Mouse (Mus musculus) midbrain, embryonic 14.5 days (tissue): ENCODE results near the gene Ptpn1. TPM values are rescaled to one million over a fixed set of nuclear protein-coding genes. Genes with fewer than 3 reads are reported as not detected.
A peak's percentile ranks its signal among the peaks of the same experiment; 100 is the strongest.

ENCODE experiments used
- ATAC-seq: fragments of 200-750 bp; cut with Nextera tagmentation; 2 replicates; pipeline ENCODE4 v1.8.0; 2017; ENCODE audit warnings: moderate number of reproducible peaks, moderate library complexity; ENCODE audit not compliant: low FRiP score, low TSS enrichment
- DNase-seq: peaks from one replicate; pipeline ENCODE4 v3.0.0-alpha.2; 2015
- H3K27ac ChIP-seq: fragments of 300-500 bp; sonication (generic); replicated peaks from 2 replicates; pipeline ENCODE4 v1.5.1; 2014; ENCODE audit warnings: mild to moderate bottlenecking, low read depth, low read length, moderate library complexity
- H3K27me3 ChIP-seq: fragments of 300-500 bp; sonication (generic); 2 replicates; pipeline ENCODE4 v1.6.1; 2014; ENCODE audit warnings: low read length, control low read depth, mixed read lengths; ENCODE audit not compliant: control insufficient read depth, insufficient read depth
- H3K36me3 ChIP-seq: fragments of 300-500 bp; sonication (generic); 2 replicates; pipeline ENCODE4 v1.6.1; 2014; ENCODE audit warnings: low read length, control low read depth; ENCODE audit not compliant: control insufficient read depth, insufficient read depth
- H3K4me1 ChIP-seq: fragments of 300-500 bp; sonication (generic); 2 replicates; pipeline ENCODE4 v1.6.1; 2014; ENCODE audit warnings: mild to moderate bottlenecking, antibody characterized with exemption, low read length, control low read depth; ENCODE audit not compliant: control insufficient read depth, insufficient read depth
- H3K4me2 ChIP-seq: fragments of 300-500 bp; sonication (generic); 2 replicates; pipeline ENCODE4 v1.6.1; 2014; ENCODE audit warnings: mild to moderate bottlenecking, low read length, moderate library complexity
- H3K4me3 ChIP-seq: fragments of 300-500 bp; sonication (generic); replicated peaks from 2 replicates; pipeline ENCODE4 v1.5.1; 2014; ENCODE audit warnings: low read depth, low read length
- H3K9ac ChIP-seq: fragments of 300-500 bp; sonication (generic); replicated peaks from 2 replicates; pipeline ENCODE4 v1.6.1; 2014; ENCODE audit warnings: mild to moderate bottlenecking, low read length, moderate library complexity
- H3K9me3 ChIP-seq: fragments of 300-500 bp; sonication (generic); 2 replicates; pipeline ENCODE4 v1.6.1; 2016; ENCODE audit warnings: low read length, control low read depth, mixed read lengths; ENCODE audit not compliant: control insufficient read depth
- WGBS: fragments of 180-500 bp; shearing (Covaris S2); extraction: QIAGEN DNeasy Blood & Tissue Kit; methylation state at CpG from one replicate; pipeline ENCODE4 v1.1.7; 2014; 5-methylcytosine and 5-hydroxymethylcytosine counted together
- polyA plus RNA-seq: library from polyadenylated mRNA; unstranded; fragments of >200 nt; fragmentation: Nextera tagmentation; extraction: Ambion mirVana; gene quantifications from 2 replicates; pipeline ENCODE4 v1.2.1, GENCODE M21; 2014

Gene Ptpn1
- polyA plus RNA-seq, 1 experiment from 2014 or later: 81.9 TPM

DNA sequence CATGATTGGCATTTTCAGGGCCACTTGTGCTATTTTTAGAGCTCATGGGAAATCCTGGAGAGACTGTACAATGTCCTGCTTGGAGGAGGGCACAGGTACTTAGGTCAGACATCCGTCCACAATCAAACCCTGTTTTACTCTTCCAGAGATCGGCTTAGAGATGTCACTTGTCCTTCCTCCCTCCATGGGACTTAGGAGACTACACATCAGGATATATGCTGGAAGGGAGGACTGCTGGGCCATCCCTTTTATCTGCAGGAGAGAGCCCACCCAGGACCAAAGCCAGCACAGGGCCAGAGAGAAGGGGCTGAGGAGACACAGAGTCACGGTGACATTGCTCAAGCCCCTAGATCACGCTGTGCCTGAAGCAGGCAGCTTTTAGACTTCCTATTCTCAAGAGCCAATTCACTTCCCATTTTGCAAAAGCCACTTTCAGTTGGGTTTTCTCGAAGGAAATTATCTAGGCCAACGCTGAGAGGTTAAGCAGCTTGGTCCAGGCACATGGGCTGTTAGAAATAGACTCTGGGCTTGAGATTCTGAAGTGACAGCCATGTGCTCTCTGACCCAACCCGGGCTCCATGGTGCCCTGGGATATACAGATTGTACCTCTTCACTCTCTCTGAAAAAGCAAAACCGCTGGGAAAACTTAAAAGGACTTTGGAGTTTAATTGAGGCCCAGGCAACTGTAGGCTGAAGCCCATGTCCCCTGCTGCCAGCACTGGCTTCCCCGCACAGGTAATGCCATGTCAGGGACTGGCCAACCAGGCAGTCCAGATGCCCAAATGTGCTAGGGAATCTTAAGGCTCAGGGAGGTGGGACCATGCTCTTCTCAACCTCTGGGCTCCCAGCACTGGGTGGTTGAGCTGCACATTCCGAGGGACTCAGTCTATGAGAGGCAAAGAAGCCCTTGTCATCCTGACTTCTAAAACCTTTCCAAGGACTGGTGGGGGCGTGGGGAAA, 5.7 kb upstream of the Ptpn1 start:
- WGBS: 84% methylated on average over 11 of the region's 11 CpGs
- ATAC-seq (no peak), DNase-seq (no peak)
- Histone ChIP-seq H3K4me3 (no peak overlapping the region), H3K4me1 (peaks cover 7% of the 10 kb centered on the region; the same call in 1 of the 2 replicates), H3K4me2 (no peak overlapping the region), H3K27me3 (no peaks in the 10 kb centered on the region), H3K27ac (no peak overlapping the region), H3K9ac (no peak overlapping the region), H3K36me3 (no peaks in the 10 kb centered on the region), H3K9me3 (no peaks in the 10 kb centered on the region)

DNA sequence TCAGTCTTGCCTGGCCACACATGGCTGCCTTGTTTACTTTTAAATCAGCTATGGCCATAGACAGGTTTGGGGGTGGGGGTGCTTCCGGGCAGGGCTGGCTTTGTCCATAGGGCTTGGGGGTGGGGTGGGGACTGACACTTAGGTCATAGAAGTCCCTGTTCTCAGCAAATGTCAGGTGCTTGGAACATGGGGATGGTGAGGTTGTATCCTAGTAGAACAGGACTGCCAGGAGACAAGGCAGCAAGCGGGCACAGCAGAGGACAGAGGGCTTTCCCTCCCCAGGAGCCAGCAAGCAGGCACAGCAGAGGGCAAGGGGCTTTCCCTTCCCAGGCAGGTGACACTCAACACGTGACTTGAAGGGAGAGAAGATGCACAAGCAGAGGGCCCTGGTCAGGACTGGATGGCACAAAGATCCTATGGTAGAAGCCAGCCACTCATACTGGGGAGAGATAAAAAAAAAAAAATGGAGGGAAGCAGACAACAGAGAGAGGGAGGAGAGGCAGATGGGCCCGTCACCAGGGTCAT, 3.8 kb upstream of the Ptpn1 start:
- H3K27ac ChIP-seq: no peak overlapping the region
- no peak overlapping the region for H3K4me3 ChIP-seq
- no peak overlapping the region for H3K4me2 ChIP-seq
- H3K4me1 ChIP-seq: peaks cover 9% of the 10 kb centered on the region; the same call in 1 of the 2 replicates
- no peak for ATAC-seq
- no peaks in the 10 kb centered on the region for H3K36me3 ChIP-seq
- no peak for DNase-seq
- no peaks in the 10 kb centered on the region for H3K27me3 ChIP-seq
- no peak overlapping the region for H3K9ac ChIP-seq
- no peaks in the 10 kb centered on the region for H3K9me3 ChIP-seq
- 72% methylated on average over 4 of the region's 4 CpGs for WGBS

DNA sequence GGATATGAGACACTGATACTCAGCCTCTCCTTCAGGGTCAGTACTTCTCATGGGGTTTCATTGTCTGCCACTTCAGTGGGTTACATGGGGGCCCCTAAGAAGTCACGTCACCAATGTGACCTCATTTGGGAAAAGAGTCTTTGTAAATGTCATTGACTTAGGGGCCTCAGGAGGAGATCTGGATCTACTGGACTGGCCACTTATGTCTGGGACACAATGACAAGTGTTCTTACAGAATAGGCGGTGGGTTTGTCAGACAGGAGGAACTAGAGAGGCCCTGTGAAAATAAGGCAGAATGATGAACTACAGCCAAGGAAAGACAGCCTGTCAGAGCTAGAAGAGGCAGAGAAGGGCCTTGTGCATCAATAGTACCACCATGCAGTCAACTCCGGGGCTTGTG, 2.9 kb upstream of the Ptpn1 start:
- Histone ChIP-seq H3K9me3 (no peaks in the 10 kb centered on the region), H3K4me1 (peaks cover 16% of the 10 kb centered on the region), H3K36me3 (no peaks in the 10 kb centered on the region), H3K4me3 (no peak overlapping the region), H3K4me2 (no peak overlapping the region), H3K27ac (no peak overlapping the region), H3K27me3 (no peaks in the 10 kb centered on the region), H3K9ac (no peak overlapping the region)
- ATAC-seq (no peak), DNase-seq (no peak)
- 86% methylated on average over 3 of the region's 3 CpGs for WGBS

DNA sequence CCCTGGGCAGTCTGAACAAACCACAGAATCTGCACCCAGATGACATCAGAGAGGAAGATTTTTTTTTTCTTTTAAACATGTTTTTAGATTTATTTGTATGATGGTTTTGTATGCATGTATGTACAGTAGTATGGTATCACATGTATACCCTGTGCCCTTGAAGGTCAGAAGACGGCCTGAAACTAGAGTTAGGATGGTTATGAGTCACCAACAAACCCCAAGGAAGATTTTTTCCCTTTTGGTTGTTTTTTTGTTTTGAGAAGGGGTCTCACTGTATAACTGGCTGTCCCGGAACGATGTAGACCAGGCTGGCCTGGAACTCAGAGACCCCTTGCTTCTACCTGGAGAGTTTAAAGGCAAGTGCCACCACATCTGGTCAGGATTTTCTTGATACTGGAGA, 882 bp upstream of the Ptpn1 start:
- Histone ChIP-seq H3K4me2 (no peak overlapping the region), H3K36me3 (no peaks in the 10 kb centered on the region)

DNA sequence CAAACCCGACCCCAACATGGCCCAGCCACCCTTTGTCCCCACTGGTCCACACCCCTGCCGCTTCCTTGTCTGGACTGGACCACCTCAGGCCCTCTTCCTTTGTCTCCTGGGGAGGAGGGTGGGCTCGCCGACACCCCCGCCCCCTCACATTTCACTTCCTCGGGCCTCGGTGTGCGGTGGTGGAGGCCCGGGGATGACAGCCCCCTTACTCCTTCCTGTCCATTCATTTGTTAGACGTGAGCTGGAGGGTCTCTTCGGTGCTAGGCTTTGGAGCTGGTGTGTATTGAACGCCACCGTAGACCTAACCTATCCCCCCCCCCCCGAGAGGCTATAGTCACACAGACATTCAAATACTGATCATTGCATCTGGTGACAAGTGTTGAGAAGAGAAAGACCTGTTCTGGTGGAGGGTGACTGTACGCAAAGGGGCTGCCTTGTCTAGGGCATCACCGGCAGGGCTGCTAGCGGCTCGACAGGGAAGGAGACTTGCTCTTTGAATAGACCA, 922 bp downstream of the Ptpn1 start:
- Histone ChIP-seq H3K36me3 (no peaks in the 10 kb centered on the region), H3K4me1 (peaks cover 29% of the 10 kb centered on the region), H3K4me2 (peak overlapping the region; percentile 59), H3K27ac (peak overlapping the region; percentile 82), H3K9me3 (no peaks in the 10 kb centered on the region), H3K9ac (peak overlapping the region; percentile 94), H3K4me3 (peak overlapping the region; percentile 95), H3K27me3 (no peaks in the 10 kb centered on the region)
- DNase-seq (peak; percentile 57), ATAC-seq (peak; percentile 64)
- 0% methylated on average over 18 of the region's 18 CpGs for WGBS

More for the DNA sequence above, 882 bp upstream of the Ptpn1 start:
- Histone ChIP-seq H3K9ac (no peak overlapping the region), H3K4me3 (no peak overlapping the region), H3K9me3 (no peaks in the 10 kb centered on the region), H3K4me1 (peaks cover 21% of the 10 kb centered on the region), H3K27me3 (no peaks in the 10 kb centered on the region), H3K27ac (no peak overlapping the region)
- ATAC-seq: no peak
- DNase-seq: no peak
- WGBS: 96% methylated on average over 3 of the region's 3 CpGs

DNA sequence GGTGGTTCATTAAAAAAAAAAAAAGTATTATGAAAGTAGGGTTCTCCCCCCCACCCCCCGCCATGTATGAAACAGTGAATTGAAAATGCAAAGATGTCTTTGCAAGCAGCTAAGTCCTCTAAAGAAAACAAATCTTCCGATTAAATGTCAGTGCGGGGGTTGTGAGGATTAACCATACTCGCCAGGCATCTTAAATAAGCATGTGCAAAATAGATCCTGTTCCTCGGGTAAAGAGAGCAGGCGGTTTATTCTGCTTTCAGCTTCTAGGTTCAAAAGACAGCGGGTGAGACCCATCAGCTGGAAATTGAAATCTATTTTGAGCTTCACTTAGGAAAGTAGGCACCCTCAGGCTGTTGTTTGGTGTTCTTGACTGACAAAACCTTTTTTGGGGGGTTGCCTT, 1.5 kb downstream of the Ptpn1 start:
- H3K36me3 ChIP-seq: no peaks in the 10 kb centered on the region
- ATAC-seq (no peak), DNase-seq (peak; percentile 33)
- 15% methylated on average over 7 of the region's 7 CpGs for WGBS
- 0 out of 2 replicates have a peak overlapping the region, but pooled peaks have one; percentile 82 for H3K27ac ChIP-seq
- H3K4me1 ChIP-seq: peaks cover 29% of the 10 kb centered on the region
- H3K27me3 ChIP-seq: no peaks in the 10 kb centered on the region
- peak overlapping the region; percentile 59 for H3K4me2 ChIP-seq
- peak overlapping the region; percentile 94 for H3K9ac ChIP-seq
- no peaks in the 10 kb centered on the region for H3K9me3 ChIP-seq
- peak overlapping the region; percentile 95 for H3K4me3 ChIP-seq

DNA sequence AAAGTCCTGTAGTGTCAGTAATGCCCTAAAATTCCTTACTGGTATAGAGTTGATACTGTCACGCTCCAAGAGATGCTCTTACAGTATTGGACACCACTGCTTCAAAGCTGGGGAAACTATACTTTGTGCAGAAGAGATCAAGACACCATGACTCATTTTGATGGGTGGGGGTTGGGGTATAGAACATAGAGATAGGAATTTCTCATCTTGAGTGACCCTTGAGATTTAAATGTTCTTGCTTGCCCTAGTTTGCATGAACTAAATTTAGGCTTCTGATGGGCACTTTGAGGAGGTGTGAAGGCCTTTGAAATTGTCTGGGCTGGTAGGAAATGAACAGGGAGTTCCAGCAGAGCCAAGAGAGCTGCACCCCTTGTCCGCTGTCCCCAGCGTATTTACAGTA, 4.1 kb downstream of the Ptpn1 start:
- Histone ChIP-seq H3K27me3 (no peaks in the 10 kb centered on the region), H3K4me2 (peak overlapping the region; percentile 17; the same call in 1 of the 2 replicates)

DNA sequence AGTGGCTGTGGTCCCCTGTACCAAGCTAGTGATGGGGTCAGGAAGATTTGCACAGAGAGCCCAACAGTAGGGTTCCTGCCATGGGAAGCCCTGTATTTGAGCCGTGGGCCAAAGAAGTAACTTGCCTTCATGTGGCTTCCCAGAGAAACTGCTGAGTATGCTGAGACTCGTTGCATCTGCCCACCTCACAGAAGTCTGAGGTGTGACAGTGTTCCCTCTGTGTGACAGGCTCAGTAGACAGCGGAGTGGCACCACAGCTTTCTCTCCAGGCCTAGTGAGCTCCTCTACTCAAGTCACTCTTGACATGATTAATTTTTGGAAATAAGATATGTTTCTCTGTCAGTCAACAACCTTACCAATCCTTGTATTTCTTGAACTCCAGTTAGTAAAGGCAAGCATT, 6.9 kb downstream of the Ptpn1 start:
- Histone ChIP-seq H3K36me3 (no peaks in the 10 kb centered on the region), H3K27ac (no peak overlapping the region), H3K4me3 (no peak overlapping the region), H3K4me2 (no peak overlapping the region), H3K9ac (no peak overlapping the region), H3K27me3 (no peaks in the 10 kb centered on the region), H3K9me3 (no peaks in the 10 kb centered on the region), H3K4me1 (peaks cover 60% of the 10 kb centered on the region)
- DNase-seq (no peak), ATAC-seq (no peak)
- 86% methylated on average over 3 of the region's 3 CpGs for WGBS

More for the DNA sequence above, 4.1 kb downstream of the Ptpn1 start:
- H3K36me3 ChIP-seq: no peaks in the 10 kb centered on the region
- no peak overlapping the region for H3K9ac ChIP-seq
- WGBS: 83% methylated on average over 3 of the region's 3 CpGs
- no peak overlapping the region for H3K4me3 ChIP-seq
- no peak for DNase-seq
- no peaks in the 10 kb centered on the region for H3K9me3 ChIP-seq
- H3K27ac ChIP-seq: no peak overlapping the region
- peaks cover 39% of the 10 kb centered on the region for H3K4me1 ChIP-seq
- ATAC-seq: no peak
